Mouse (Mus musculus) lung, postnatal 0 days (tissue): Measurements from ENCODE around the gene Bcl2. TPM values are rescaled to one million over a fixed set of nuclear protein-coding genes. Genes with fewer than 3 reads are reported as not detected.
A peak's percentile ranks its signal among the peaks of the same experiment; 100 is the strongest.
"Not testable (repeated sequence)": the region's sequence is repeated elsewhere in the genome, so short reads cannot be mapped to it uniquely, and the experiment has no call there.

ENCODE experiments used
- ATAC-seq: fragments of 200-750 bp; cut with Nextera tagmentation; 2 replicates; pipeline ENCODE4 v1.8.0; 2017; ENCODE audit warnings: moderate library complexity
- DNase-seq: peaks from one replicate; pipeline ENCODE4 v3.0.0-alpha.2; 2016; ENCODE audit warnings: low spot score
- H3K27ac ChIP-seq: fragments of 300-500 bp; sonication (generic); 2 replicates; pipeline ENCODE4 v1.5.1; 2014; ENCODE audit warnings: antibody characterized with exemption, mild to moderate bottlenecking, low read length, mixed read lengths
- H3K27me3 ChIP-seq: fragments of 300-500 bp; sonication (generic); replicated peaks from 2 replicates; pipeline ENCODE4 v1.6.1; 2014; ENCODE audit warnings: low read length, mixed read lengths; ENCODE audit not compliant: insufficient read depth
- H3K36me3 ChIP-seq: fragments of 300-500 bp; sonication (generic); 2 replicates; pipeline ENCODE4 v1.6.1; 2014; ENCODE audit warnings: low read length, mixed read lengths; ENCODE audit not compliant: insufficient read depth
- H3K4me1 ChIP-seq: fragments of 300-500 bp; sonication (generic); 2 replicates; pipeline ENCODE4 v1.6.1; 2014; ENCODE audit warnings: antibody characterized with exemption, low read depth, low read length, mixed read lengths; ENCODE audit not compliant: insufficient read depth
- H3K4me2 ChIP-seq: fragments of 300-500 bp; sonication (generic); replicated peaks from 2 replicates; pipeline ENCODE4 v1.6.1; 2014; ENCODE audit warnings: low read depth, mild to moderate bottlenecking, low read length, moderate library complexity, mixed read lengths
- H3K4me3 ChIP-seq: fragments of 300-500 bp; sonication (generic); 2 replicates; pipeline ENCODE4 v1.5.1; 2014; ENCODE audit warnings: low read depth, low read length
- H3K9ac ChIP-seq: fragments of 300-500 bp; sonication (generic); replicated peaks from 2 replicates; pipeline ENCODE4 v1.6.1; 2014; ENCODE audit warnings: low read depth, mild to moderate bottlenecking
- H3K9me3 ChIP-seq: fragments of 300-500 bp; sonication (generic); 2 replicates; pipeline ENCODE4 v1.6.1; 2016; ENCODE audit warnings: low read length, mixed read lengths
- CTCF ChIP-seq: IDR thresholded peaks from 2 replicates; pipeline ENCODE4 v1.5.1; 2016; ENCODE audit warnings: antibody characterized with exemption, mild to moderate bottlenecking
- EP300 ChIP-seq: IDR thresholded peaks from 2 replicates; pipeline ENCODE4 v1.6.1; 2016; ENCODE audit warnings: antibody characterized with exemption, mild to moderate bottlenecking, control low read depth
- WGBS: fragments of 180-500 bp; shearing (Covaris S2); extraction: QIAGEN DNeasy Blood & Tissue Kit; methylation state at CpG from one replicate; pipeline ENCODE4 v1.1.7; 2014; 5-methylcytosine and 5-hydroxymethylcytosine counted together
- polyA plus RNA-seq: library from polyadenylated mRNA; unstranded; fragments of >200 nt; fragmentation: Nextera tagmentation; extraction: Ambion mirVana; gene quantifications from 2 replicates; pipeline ENCODE4 v1.2.1, GENCODE M21; 2015

Bcl2 gene
- polyA plus RNA-seq, 1 experiment from 2014 or later, result 5.7 TPM

DNA sequence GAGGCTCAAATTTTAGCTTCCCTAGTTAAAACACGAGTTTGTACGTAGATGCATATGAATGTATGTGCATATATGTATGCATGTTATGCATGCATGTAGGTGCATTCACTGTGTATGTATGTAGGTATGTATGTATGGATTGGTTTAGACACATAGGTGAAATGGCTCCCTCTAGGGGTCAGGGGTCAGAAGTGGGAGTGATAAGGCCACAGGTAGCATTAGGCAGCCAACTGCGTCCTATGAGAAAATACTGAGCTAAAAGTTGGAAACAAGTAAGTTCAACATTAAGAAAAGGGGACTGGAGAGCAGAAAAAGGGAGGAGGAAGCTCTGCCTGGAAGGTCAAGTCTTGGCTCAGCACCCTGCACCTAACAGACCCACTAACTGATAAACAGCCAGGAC lies 24.0 kb upstream of the Bcl2 start:
- no peaks in the 10 kb centered on the region for H3K9me3 ChIP-seq
- no peak overlapping the region for H3K9ac ChIP-seq
- no peaks in the 10 kb centered on the region for H3K4me1 ChIP-seq
- H3K27me3 ChIP-seq, result no peaks in the 10 kb centered on the region
- 92% methylated on average over 3 of the region's 3 CpGs for WGBS
- ATAC-seq (no peak), DNase-seq (no peak)
- no peak overlapping the region for H3K4me2 ChIP-seq
- TF ChIP-seq CTCF, result peak; percentile 60
- TF ChIP-seq EP300, result no peak
- no peak overlapping the region for H3K4me3 ChIP-seq
- no peak overlapping the region for H3K27ac ChIP-seq
- peaks cover 7% of the 10 kb centered on the region; the same call in 1 of the 2 replicates for H3K36me3 ChIP-seq

DNA sequence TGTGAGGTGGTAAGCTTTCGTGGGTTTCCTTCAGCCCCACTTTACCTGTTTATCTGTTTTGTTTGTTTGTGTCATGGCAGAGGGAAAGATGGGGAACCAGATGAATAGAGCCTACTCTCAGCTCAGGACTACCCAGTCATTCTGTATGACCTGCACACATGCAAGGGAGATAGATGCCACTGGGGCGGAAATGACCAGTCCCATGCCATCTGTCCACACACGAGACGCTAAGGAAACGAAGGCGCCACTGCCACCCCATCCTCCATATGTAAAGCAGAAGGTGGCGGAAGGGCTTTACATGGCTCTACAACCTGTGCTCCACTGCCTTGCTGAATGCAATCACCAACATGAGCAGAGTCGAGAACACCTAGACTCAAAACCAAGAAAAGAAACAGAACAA lies 22.1 kb upstream of the Bcl2 start:
- ATAC-seq, result no peak

DNA sequence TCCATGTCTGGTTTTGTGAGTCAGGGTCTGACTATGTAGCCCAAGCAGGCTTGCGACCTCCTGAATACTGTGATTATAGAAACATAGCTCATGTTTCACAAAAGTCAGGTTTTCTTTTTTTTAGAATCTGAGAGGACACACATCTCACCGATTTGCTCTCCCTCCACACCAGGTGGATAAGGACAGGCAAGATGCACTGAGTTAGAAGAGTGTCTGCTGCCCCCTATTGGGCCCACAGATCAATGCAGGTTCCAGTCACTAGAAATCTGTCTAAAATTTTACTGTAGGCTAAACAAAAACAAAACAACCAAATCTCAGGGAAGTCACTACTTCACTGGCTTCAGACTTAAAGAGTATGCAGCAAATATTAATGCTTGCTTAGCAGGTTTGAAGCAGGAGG lies 21.5 kb upstream of the Bcl2 start:
- H3K27me3 ChIP-seq, result no peaks in the 10 kb centered on the region
- DNase-seq, result peak; percentile 51
- H3K4me2 ChIP-seq, result no peak overlapping the region

More for the DNA sequence above, 22.1 kb upstream of the Bcl2 start:
- Histone ChIP-seq H3K4me1 (no peaks in the 10 kb centered on the region), H3K4me2 (no peak overlapping the region), H3K9me3 (no peaks in the 10 kb centered on the region), H3K36me3 (peaks cover 3% of the 10 kb centered on the region; the same call in 1 of the 2 replicates), H3K9ac (no peak overlapping the region), H3K27me3 (no peaks in the 10 kb centered on the region), H3K4me3 (no peak overlapping the region), H3K27ac (no peak overlapping the region)
- 91% methylated on average over 8 of the region's 8 CpGs for WGBS
- DNase-seq, result no peak
- TF ChIP-seq EP300, result no peak
- TF ChIP-seq CTCF, result no peak

DNA sequence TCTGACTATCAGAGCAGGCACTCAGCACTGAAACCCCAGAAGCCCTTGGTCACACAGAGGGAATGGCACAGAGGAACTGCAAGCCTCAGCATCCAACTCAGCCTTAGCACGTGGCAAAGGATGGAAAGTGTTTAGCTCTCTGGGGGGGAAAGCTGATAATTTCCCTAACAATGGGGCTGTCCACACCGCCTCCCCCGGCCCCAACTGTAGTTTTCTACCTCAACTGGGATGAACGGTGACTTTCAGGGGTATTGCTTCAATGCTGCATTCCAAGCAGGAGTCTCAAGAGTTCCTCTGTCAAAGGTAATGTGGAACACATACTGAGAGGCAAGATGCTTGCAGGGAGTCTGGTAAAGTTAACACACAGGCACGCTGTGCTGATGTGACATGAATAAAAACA lies 8.0 kb upstream of the Bcl2 start:
- H3K36me3 ChIP-seq, result no peaks in the 10 kb centered on the region; the same call in 1 of the 2 replicates
- no peak overlapping the region for H3K9ac ChIP-seq
- no peak overlapping the region for H3K4me2 ChIP-seq
- no peak for TF ChIP-seq EP300
- TF ChIP-seq CTCF, result no peak
- DNase-seq, result no peak
- H3K27me3 ChIP-seq, result no peaks in the 10 kb centered on the region
- no peak for ATAC-seq
- H3K9me3 ChIP-seq, result no peaks in the 10 kb centered on the region
- no peak overlapping the region for H3K27ac ChIP-seq
- no peak overlapping the region for H3K4me3 ChIP-seq
- H3K4me1 ChIP-seq, result no peaks in the 10 kb centered on the region
- WGBS, result 58% methylated on average over 5 of the region's 5 CpGs

More for the DNA sequence above, 21.5 kb upstream of the Bcl2 start:
- no peak for ATAC-seq
- Histone ChIP-seq H3K9me3 (no peaks in the 10 kb centered on the region), H3K4me3 (no peak overlapping the region), H3K27ac (no peak overlapping the region), H3K4me1 (no peaks in the 10 kb centered on the region), H3K36me3 (peaks cover 3% of the 10 kb centered on the region; the same call in 1 of the 2 replicates), H3K9ac (no peak overlapping the region)
- TF ChIP-seq EP300, result no peak
- TF ChIP-seq CTCF, result peak; percentile 74
- 64% methylated on average over 2 of the region's 2 CpGs for WGBS

DNA sequence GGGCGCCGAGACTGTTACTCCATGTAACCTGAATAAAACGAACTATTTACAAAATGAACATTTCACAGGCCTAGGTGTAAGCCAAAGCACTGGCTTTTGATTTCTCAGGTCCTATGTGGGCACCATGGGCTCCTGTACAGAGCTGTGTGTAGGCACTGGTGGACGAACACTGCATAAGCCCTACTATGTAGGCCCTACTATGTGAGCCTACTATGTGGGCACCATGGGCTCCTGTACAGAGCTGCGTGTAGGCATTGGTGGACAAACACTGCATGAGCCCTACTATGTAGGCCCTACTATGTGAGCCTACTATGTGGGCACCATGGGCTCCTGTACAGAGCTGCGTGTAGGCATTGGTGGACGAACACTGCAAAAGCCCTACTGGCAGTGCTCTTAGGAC lies 3.7 kb upstream of the Bcl2 start:
- not testable (repeated sequence) for H3K4me3 ChIP-seq, H3K27ac ChIP-seq, H3K9ac ChIP-seq, H3K4me2 ChIP-seq, H3K4me1 ChIP-seq, DNase-seq, H3K36me3 ChIP-seq, H3K9me3 ChIP-seq, ATAC-seq, H3K27me3 ChIP-seq
- WGBS, result 60% methylated on average over 7 of the region's 7 CpGs

DNA sequence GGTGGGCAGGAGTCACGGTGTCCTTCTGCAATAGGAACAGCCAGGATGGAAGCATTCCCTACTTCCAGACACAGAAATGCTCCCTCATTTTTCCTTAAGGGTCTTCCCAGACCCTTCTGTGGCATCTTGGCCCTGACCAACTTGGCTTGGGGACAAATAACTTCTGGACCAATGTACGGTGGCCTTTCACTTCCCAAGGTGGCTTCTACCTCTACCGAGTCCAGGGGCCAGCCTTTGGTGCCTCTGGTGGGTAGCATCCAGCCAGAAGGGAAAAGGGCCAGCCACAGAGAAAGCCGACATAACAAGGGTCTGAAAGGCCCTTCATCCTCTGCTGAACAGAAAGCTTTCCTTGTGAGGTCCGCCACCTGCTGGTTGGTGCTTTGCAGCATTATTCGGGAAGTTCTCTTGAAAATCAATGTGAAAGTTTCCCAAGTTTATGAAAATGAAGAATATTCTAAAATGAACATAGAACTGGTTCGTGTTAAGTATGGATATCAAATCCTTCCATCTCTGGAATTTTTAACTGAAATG lies 3.1 kb upstream of the Bcl2 start:
- Histone ChIP-seq H3K9ac (no peak overlapping the region), H3K27me3 (no peaks in the 10 kb centered on the region), H3K9me3 (no peaks in the 10 kb centered on the region), H3K4me3 (no peak overlapping the region), H3K4me1 (no peaks in the 10 kb centered on the region), H3K36me3 (no peaks in the 10 kb centered on the region), H3K27ac (no peak overlapping the region), H3K4me2 (no peak overlapping the region)
- 29% methylated on average over 7 of the region's 7 CpGs for WGBS
- DNase-seq (peak; percentile 78), ATAC-seq (no peak)
- TF ChIP-seq CTCF (peak; percentile 89), EP300 (no peak)

DNA sequence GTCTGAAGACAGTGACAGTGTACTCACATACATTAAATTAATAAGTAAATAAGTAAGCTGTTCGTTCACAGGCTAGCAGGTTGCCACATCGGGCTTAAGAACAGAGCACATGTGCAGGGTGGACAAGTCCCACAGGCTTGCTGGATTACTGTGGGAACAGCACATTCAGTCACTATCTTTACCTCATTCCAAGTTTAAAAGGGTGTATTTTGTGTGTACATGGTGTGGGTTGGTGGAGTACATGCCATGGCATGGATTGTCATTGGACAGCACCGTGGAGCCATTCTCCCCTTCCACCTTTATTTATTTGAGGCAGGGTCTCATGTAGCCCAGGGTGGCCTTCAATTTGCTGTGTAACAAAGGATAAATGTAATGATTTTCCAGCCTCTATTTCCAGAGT lies 2.1 kb upstream of the Bcl2 start:
- Histone ChIP-seq H3K4me1 (no peaks in the 10 kb centered on the region), H3K4me2 (no peak overlapping the region), H3K27ac (no peak overlapping the region), H3K27me3 (no peaks in the 10 kb centered on the region), H3K4me3 (no peak overlapping the region), H3K36me3 (no peaks in the 10 kb centered on the region), H3K9ac (no peak overlapping the region), H3K9me3 (no peaks in the 10 kb centered on the region)
- WGBS, result 83% methylated on average over 3 of the region's 3 CpGs
- ATAC-seq, result no peak
- DNase-seq, result no peak
- TF ChIP-seq EP300 (no peak), CTCF (no peak)
